Mouse (Mus musculus) C2C12 (cell line): ENCODE data around the gene Gm28038.

Experiments
- CTCF ChIP-seq: IDR thresholded peaks from one replicate; pipeline ENCODE4 v1.5.1; 2011; ENCODE audit not compliant: control insufficient read depth, insufficient read depth, insufficient read length
- MAX ChIP-seq: IDR thresholded peaks from one replicate; pipeline ENCODE4 v1.6.1; 2011; ENCODE audit warnings: mild to moderate bottlenecking, control low read depth
- MYOD1 ChIP-seq: IDR thresholded peaks from one replicate; pipeline ENCODE4 v1.6.1; 2011; ENCODE audit warnings: low read depth; ENCODE audit not compliant: control insufficient read depth, insufficient read length
- MYOG ChIP-seq: IDR thresholded peaks from one replicate; pipeline ENCODE4 v1.6.1; 2011; ENCODE audit not compliant: control insufficient read depth, insufficient read length; ENCODE audit errors: extremely low read depth
- USF1 ChIP-seq: IDR thresholded peaks from one replicate; pipeline ENCODE4 v1.6.1; 2011; ENCODE audit warnings: low read depth, mild to moderate bottlenecking, control low read depth, moderate library complexity

DNA sequence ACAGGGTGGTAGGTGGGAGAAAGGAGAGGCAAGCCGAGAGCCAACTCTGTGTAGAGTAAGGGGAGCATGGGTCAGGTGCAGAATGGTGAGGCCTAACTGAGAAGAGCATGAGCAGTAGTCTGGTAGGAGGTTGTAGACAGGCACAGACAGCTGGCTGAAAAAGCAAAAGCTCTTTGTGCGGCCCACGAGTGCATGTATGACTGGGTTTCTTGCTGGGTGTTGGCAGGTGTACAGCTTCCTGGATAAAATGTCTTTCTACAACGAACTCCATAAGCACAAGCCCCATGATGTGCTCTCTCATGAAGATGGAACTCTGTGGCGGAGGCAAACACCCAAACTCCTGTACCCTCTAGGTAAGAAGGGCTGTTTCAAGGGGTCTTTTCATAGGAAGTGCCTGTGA, 36.1 kb downstream of the Gm28038 start:
- TF ChIP-seq CTCF (no peak), MYOD1 (no peak), MAX (no peak), USF1 (no peak), MYOG (no peak)
